Mouse (Mus musculus) CH12.LX (cell line): Measurements from ENCODE around the gene Ano5. TPM values are rescaled to one million over a fixed set of nuclear protein-coding genes. Genes with fewer than 3 reads are reported as not detected.

Source experiments
- DNase-seq: peaks from one replicate; pipeline ENCODE4 v3.0.0-alpha.2; 2013; ENCODE audit errors: extremely low read depth
- H3K27ac ChIP-seq: 2 replicates; pipeline ENCODE4 v1.5.1; 2012; ENCODE audit warnings: low read depth, mild to moderate bottlenecking, control low read depth, moderate library complexity; ENCODE audit not compliant: insufficient read depth
- H3K27me3 ChIP-seq: replicated peaks from 2 replicates; pipeline ENCODE3; 2012; ENCODE audit warnings: inconsistent platforms
- H3K36me3 ChIP-seq, 2 experiments: replicated peaks in 1 of 2; 2 replicates each; pipeline versions ENCODE3 to v1.6.1; 2012; ENCODE audit warnings: inconsistent platforms in 1 of 2, low read length in 1 of 2, mild to moderate bottlenecking in 1 of 2, mixed read lengths in 1 of 2, moderate library complexity in 1 of 2; ENCODE audit not compliant: control insufficient read depth in 1 of 2, insufficient read depth in 1 of 2
- H3K4me1 ChIP-seq, 2 experiments: 2 replicates each; pipeline ENCODE4 v1.6.1; 2012; ENCODE audit warnings: inconsistent platforms in 1 of 2, moderate library complexity in 1 of 2; ENCODE audit not compliant: insufficient read depth in 2 of 2, control insufficient read depth in 1 of 2
- H3K4me2 ChIP-seq: 2 replicates; pipeline ENCODE4 v1.6.1; 2012; ENCODE audit warnings: low read depth, mild to moderate bottlenecking, control low read depth; ENCODE audit not compliant: poor library complexity, insufficient read depth, severe bottlenecking
- H3K4me3 ChIP-seq, 3 experiments: fragments of 150-350 bp in 1 of 3; sonication (generic) in 1 of 3; replicated peaks in 1 of 3; 2 replicates each; pipeline versions ENCODE3 to v1.5.1; 2011 to 2012; ENCODE audit warnings: low read depth in 2 of 3, low read length in 2 of 3, mild to moderate bottlenecking in 2 of 3, moderate library complexity in 2 of 3, control low read depth in 1 of 3, improper control_type of control experiment in 1 of 3, inconsistent platforms in 1 of 3, mixed read lengths in 1 of 3; ENCODE audit not compliant: poor library complexity in 1 of 3
- H3K79me2 ChIP-seq: replicated peaks from 2 replicates; pipeline ENCODE4 v1.6.1; 2012; ENCODE audit warnings: mild to moderate bottlenecking, moderate library complexity; ENCODE audit not compliant: control insufficient read depth, poor library complexity, insufficient read depth, severe bottlenecking; ENCODE audit errors: extremely low read depth
- H3K9ac ChIP-seq: 2 replicates; pipeline ENCODE4 v1.6.1; 2012; ENCODE audit warnings: low read depth, mild to moderate bottlenecking, control low read depth, moderate library complexity; ENCODE audit not compliant: insufficient read depth
- H3K9me3 ChIP-seq: replicated peaks from 2 replicates; pipeline ENCODE3; 2012; ENCODE audit warnings: low read length, inconsistent platforms, mixed read lengths
- CHD1 ChIP-seq: IDR thresholded peaks from 2 replicates; pipeline ENCODE4 v1.6.1; 2012; ENCODE audit warnings: low read depth, low read length, improper control_type of control experiment, inconsistent platforms
- ELF1 ChIP-seq: IDR thresholded peaks from 2 replicates; pipeline ENCODE4 v1.6.1; 2014; ENCODE audit warnings: low read depth, mild to moderate bottlenecking, inconsistent platforms, low read length, improper control_type of control experiment
- EP300 ChIP-seq: IDR thresholded peaks from 2 replicates; pipeline ENCODE4 v1.6.1; 2011; ENCODE audit warnings: low read length, improper control_type of control experiment
- GABPA ChIP-seq: IDR thresholded peaks from 2 replicates; pipeline ENCODE4 v1.6.1; 2012; ENCODE audit warnings: low read depth, low read length, improper control_type of control experiment, inconsistent platforms; ENCODE audit not compliant: insufficient replicate concordance
- HCFC1 ChIP-seq: IDR thresholded peaks from 2 replicates; pipeline ENCODE4 v1.6.1; 2012; ENCODE audit warnings: low read depth, mild to moderate bottlenecking, inconsistent platforms, low read length, improper control_type of control experiment
- MAFK ChIP-seq: IDR thresholded peaks from 2 replicates; pipeline ENCODE4 v1.6.1; 2011; ENCODE audit warnings: low read length, improper control_type of control experiment; ENCODE audit not compliant: insufficient replicate concordance
- MAX ChIP-seq: IDR thresholded peaks from 2 replicates; pipeline ENCODE4 v1.6.1; 2011; ENCODE audit warnings: low read length, improper control_type of control experiment
- MXI1 ChIP-seq: IDR thresholded peaks from 2 replicates; pipeline ENCODE4 v1.6.1; 2011; ENCODE audit warnings: mild to moderate bottlenecking, low read depth, low read length, improper control_type of control experiment
- NELFE ChIP-seq: IDR thresholded peaks from 2 replicates; pipeline ENCODE4 v1.6.1; 2011; ENCODE audit warnings: low read depth, low read length, improper control_type of control experiment
- NRF1 ChIP-seq: IDR thresholded peaks from 2 replicates; pipeline ENCODE4 v1.6.1; 2014; ENCODE audit warnings: low read depth, mild to moderate bottlenecking, inconsistent platforms, low read length, improper control_type of control experiment, moderate library complexity
- PAX5 ChIP-seq: IDR thresholded peaks from 2 replicates; pipeline ENCODE4 v1.6.1; 2012; ENCODE audit warnings: low read length, inconsistent platforms, mixed read lengths
- POLR2AphosphoS2 ChIP-seq: IDR thresholded peaks from 2 replicates; pipeline ENCODE4 v1.6.1; 2011; ENCODE audit warnings: low read depth, low read length, improper control_type of control experiment
- RCOR1 ChIP-seq: conservative IDR thresholded peaks from 2 replicates; pipeline ENCODE4 v1.6.1; 2012; ENCODE audit warnings: low read depth, mild to moderate bottlenecking, inconsistent platforms, low read length, improper control_type of control experiment
- SIN3A ChIP-seq: IDR thresholded peaks from 2 replicates; pipeline ENCODE4 v1.6.1; 2012; ENCODE audit warnings: low read length, improper control_type of control experiment, inconsistent platforms
- SMC3 ChIP-seq: IDR thresholded peaks from 2 replicates; pipeline ENCODE4 v1.6.1; 2011; ENCODE audit warnings: low read depth, low read length, improper control_type of control experiment
- TCF12 ChIP-seq: IDR thresholded peaks from 2 replicates; pipeline ENCODE4 v1.6.1; 2014; ENCODE audit warnings: low read depth, mild to moderate bottlenecking, inconsistent platforms, low read length, improper control_type of control experiment
- UBTF ChIP-seq: IDR thresholded peaks from 2 replicates; pipeline ENCODE4 v1.6.1; 2012; ENCODE audit warnings: low read depth, mild to moderate bottlenecking, inconsistent platforms, low read length, improper control_type of control experiment, moderate library complexity
- USF1 ChIP-seq: IDR thresholded peaks from 2 replicates; pipeline ENCODE4 v1.6.1; 2014; ENCODE audit warnings: low read depth, mild to moderate bottlenecking, inconsistent platforms, low read length, improper control_type of control experiment
- USF2 ChIP-seq: conservative IDR thresholded peaks from 2 replicates; pipeline ENCODE4 v1.6.1; 2011; ENCODE audit warnings: low read depth, low read length, improper control_type of control experiment
- ZC3H11A ChIP-seq: IDR thresholded peaks from 2 replicates; pipeline ENCODE4 v1.6.1; 2012; ENCODE audit warnings: low read depth, mild to moderate bottlenecking, inconsistent platforms, low read length, improper control_type of control experiment
- ZKSCAN1 ChIP-seq: IDR thresholded peaks from 2 replicates; pipeline ENCODE4 v1.6.1; 2012; ENCODE audit warnings: low read depth, inconsistent platforms, low read length, improper control_type of control experiment, borderline replicate concordance
- ZMIZ1 ChIP-seq: IDR thresholded peaks from 2 replicates; pipeline ENCODE4 v1.6.1; 2012; ENCODE audit warnings: low read depth, mild to moderate bottlenecking, inconsistent platforms, low read length, improper control_type of control experiment
- ZNF384 ChIP-seq: IDR thresholded peaks from 2 replicates; pipeline ENCODE4 v1.6.1; 2012; ENCODE audit warnings: low read depth, low read length, improper control_type of control experiment, inconsistent platforms
- dilution Hi-C: fragments of 300-500 bp; cut with MboI; formaldehyde crosslinking; loops from 2 replicates; pipeline ENCODE4 v1.14.3; 2020; ENCODE audit warnings: low sequenced_read_pairs; ENCODE audit not compliant: extremely low pct_unique_long_range_greater_than_20kb, extremely low pct_ligation_motif_present
- in situ Hi-C: fragments of 300-500 bp; cut with MboI; formaldehyde crosslinking; loops from 3 replicates; pipeline ENCODE4 v1.14.3; 2019; ENCODE audit warnings: low sequenced_read_pairs, low pct_ligation_motif_present, low pct_unique_long_range_greater_than_20kb, mixed read lengths
- polyA plus RNA-seq: library from polyadenylated mRNA; unstranded; fragments of >175 nt; gene quantifications from 2 replicates; pipeline ENCODE4 v1.2.1, GENCODE M21; 2012; ENCODE audit warnings: low read depth; ENCODE audit not compliant: insufficient read length
- total RNA-seq, 2 experiments: library from RNA; depleted of rRNA; stranded (reverse); fragments of 300-350 nt in 1 of 2; fragments of >200 nt in 1 of 2; gene quantifications; 2 replicates each; pipeline ENCODE4 v1.2.3; 2012 to 2014

Ano5 gene
- total and polyA plus RNA-seq, 3 experiments = not detected

DNA sequence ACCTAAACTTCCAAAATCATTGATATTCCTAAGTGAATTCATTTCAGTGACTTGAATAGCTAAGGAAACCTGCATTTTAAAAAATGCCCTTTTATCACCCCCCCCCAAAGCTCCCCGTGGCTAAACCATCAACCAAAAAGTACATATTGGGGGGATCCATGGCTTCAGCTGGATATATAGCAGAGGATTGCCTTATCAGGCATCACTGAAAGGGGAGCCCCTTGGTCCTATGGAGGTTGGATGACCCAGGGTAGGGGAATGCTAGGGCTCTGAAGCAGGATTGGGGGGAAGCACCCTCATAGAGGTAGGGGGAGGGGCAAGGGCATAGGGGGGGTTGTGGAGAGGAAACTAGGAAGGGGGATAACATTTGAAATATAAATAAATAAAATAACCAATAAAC lies 109.1 kb downstream of the Ano5 start:
- DNase-seq = no peak
- Histone ChIP-seq H3K4me3 (no peak overlapping the region), H3K27ac (no peak overlapping the region), H3K4me1 (no peaks in the 10 kb centered on the region), H3K27me3 (no peaks in the 10 kb centered on the region), H3K79me2 (no peaks in the 10 kb centered on the region), H3K36me3 (no peaks in the 10 kb centered on the region), H3K4me2 (no peak overlapping the region), H3K9me3 (peaks cover 16% of the 10 kb centered on the region), H3K9ac (no peak overlapping the region)
- in situ Hi-C loops = no loop called here
- TF ChIP-seq ZMIZ1 (no peak), USF2 (no peak), GABPA (no peak), UBTF (no peak), TCF12 (no peak), MXI1 (no peak), EP300 (no peak), NRF1 (no peak), SMC3 (no peak), MAX (no peak), SIN3A (no peak), NELFE (no peak), HCFC1 (no peak), CHD1 (no peak), ZNF384 (no peak), MAFK (no peak), ZKSCAN1 (no peak), PAX5 (no peak)
- dilution Hi-C loops = no loop called here

DNA sequence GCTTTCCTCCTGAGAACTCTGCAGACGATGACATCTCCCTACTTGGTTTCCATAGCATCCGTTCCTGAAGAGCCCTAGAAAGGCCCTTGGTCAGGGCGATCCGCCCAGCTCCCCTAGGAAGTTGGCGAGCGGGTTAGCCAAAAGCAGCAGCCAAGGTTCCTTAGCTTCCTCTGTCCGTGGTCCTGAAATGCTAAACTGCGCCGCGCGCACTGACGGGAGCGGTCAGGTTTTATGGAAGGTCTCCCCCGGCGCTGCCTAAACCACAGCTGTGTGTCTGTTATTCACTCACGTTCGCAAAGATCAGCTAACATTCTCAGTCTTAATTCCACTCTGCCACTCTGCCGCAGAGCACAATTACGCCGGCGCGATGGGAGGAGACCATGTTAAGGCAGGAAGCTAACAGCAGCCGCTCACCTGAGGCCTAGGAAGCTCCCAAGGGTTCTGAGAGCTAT lies 110.9 kb downstream of the Ano5 start, which contains the start of gene Slc17a6:
Gene Slc17a6, plus strand, starts transcription at position 313 of the 452 bp plus-strand sequence.
- no peak within 1 kb of the TSS for H3K4me2 ChIP-seq
- H3K79me2 ChIP-seq = no peaks in the 10 kb centered on the region
- dilution Hi-C loops = no loop called here
- in situ Hi-C loops = no loop called here
- no peak for TF ChIP-seq GABPA
- no peak for TF ChIP-seq EP300
- no peak for TF ChIP-seq ELF1
- TF ChIP-seq NELFE = no peak
- no peak for TF ChIP-seq TCF12
- no peak for TF ChIP-seq HCFC1
- TF ChIP-seq RCOR1 = no peak
- TF ChIP-seq ZNF384 = no peak
- no peak for TF ChIP-seq ZC3H11A
- no peak for TF ChIP-seq POLR2AphosphoS2
- TF ChIP-seq USF1 = no peak
- DNase-seq = no peak
- H3K9ac ChIP-seq = no peak within 1 kb of the TSS
- no peaks in the 10 kb centered on the region for H3K4me1 ChIP-seq
- no peaks in the 10 kb centered on the region for H3K27me3 ChIP-seq
- no peak within 1 kb of the TSS for H3K4me3 ChIP-seq
- H3K36me3 ChIP-seq = no peaks in the 10 kb centered on the region
- H3K27ac ChIP-seq = no peak within 1 kb of the TSS
- H3K9me3 ChIP-seq = peaks cover 24% of the 10 kb centered on the region
